Mouse (Mus musculus): ENCODE results near the gene Brat1.

Gene Brat1

GRCm38 (mm10) chr5:140750925-140751324, 46.1 kb downstream of the Brat1 start:
- peak; percentile 31 for DNase-seq

DNA sequence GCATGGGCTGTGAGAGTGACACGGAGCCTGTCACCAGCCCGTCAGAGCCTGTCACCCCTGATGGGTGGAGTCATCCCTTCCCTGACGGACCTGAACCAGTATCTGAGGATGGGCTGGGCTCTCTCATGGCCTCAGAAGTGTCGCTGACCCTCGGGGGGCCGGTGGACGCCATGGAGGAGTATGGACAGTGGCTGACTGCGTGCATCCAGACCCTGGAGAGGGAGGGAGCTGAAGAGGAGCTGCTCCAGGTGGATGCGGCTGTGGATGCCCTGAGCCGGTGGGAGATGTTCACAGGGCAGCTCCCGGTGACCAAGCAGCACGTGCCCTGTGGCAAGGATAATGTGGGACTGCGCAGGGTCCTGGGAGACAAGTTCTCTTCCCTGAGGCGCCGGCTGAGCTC, 47.2 kb downstream of the Brat1 start:
- DNase-seq, result no peak

- no peak for DNase-seq
Measured at GRCm38 (mm10) chr5:140752639-140753038, 47.8 kb downstream of the Brat1 start.

DNA sequence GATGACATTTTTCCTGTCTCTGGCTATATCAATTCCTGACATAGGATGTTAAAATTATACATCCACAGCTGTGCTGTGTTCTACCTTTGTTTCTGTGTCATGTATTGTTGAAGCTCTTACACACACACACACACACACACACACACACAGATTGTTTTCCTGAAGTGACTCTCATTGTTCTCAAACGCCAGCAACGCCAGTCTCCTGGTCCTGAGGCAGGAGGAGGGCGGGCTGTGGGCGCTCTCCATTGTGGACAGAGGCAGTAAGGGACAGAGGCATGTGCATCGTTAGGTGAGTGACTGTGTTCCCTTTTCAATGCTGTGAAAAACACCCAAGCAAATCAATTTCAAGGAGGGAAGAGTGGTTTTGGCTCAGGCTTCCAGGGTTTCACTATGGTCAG, 48.4 kb downstream of the Brat1 start:
- no peak for DNase-seq

DNA sequence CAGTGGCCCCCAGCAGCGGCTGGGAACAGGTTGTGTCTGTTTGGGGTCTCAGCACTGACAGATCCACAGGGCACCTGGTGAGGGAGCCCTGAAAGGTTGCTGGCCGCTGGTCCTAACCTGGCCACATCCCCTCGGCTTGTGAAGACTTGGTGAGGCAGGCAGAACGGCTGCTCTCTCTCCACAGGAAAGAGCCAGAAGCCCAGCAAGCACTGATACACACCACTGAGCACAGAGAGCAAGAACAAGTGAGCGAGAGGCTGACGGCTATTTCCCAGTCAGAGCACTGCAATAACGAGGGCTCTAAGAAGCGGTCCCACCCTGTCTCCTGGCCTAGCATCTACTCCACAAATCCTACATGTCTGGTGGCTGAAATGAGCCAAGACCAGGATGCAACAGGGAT, 54.1 kb downstream of the Brat1 start:
- no peak for DNase-seq

GRCm38 (mm10) chr5:140762540-140762939, 57.7 kb downstream of the Brat1 start:
- no peak for DNase-seq

GRCm38 (mm10) chr5:140764921-140765613, 60.3 kb downstream of the Brat1 start:
- no peak for DNase-seq

- no peak for DNase-seq
Measured at GRCm38 (mm10) chr5:140766566-140766965, 61.8 kb downstream of the Brat1 start.

GRCm38 (mm10) chr5:140767704-140768141, 62.9 kb downstream of the Brat1 start:
- peak; percentile 48 for DNase-seq

GRCm38 (mm10) chr5:140768333-140768732, 63.5 kb downstream of the Brat1 start:
- peak; percentile 81 for DNase-seq
